Mouse (Mus musculus) testis, adult 2 months (tissue): ENCODE results near the gene Ppm1e.

Experiments used
- CTCF ChIP-seq: fragments of 200-500 bp; IDR thresholded peaks from 2 replicates; pipeline ENCODE4 v1.5.1; 2012; ENCODE audit warnings: low read depth, mild to moderate bottlenecking, inconsistent platforms, low read length, moderate library complexity; ENCODE audit not compliant: control insufficient read depth, insufficient read depth, insufficient replicate concordance
- POLR2A ChIP-seq: fragments of 200-500 bp; IDR thresholded peaks from 2 replicates; pipeline ENCODE4 v1.6.1; 2012; ENCODE audit warnings: low read depth, mild to moderate bottlenecking, inconsistent platforms, low read length, moderate library complexity; ENCODE audit not compliant: control insufficient read depth

DNA sequence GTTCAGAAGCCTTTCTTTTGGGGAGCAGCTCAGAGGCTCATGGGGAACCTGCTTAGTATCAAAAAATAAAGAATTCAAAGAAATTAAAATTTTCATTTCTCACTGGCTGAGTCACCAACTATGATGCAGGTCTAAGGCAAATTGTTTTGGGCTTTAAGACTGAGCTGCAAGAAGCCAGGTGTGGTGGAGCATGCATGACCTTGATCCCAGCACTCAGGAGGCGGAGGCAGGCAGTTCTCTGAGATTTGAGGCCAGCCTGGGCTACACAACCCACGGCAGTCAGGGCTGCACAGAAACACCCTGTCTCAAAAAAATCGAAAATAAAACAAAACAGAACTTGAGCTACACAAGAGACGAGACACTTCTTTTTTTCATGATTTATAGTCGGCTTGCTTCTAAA lies 38.8 kb downstream of the Ppm1e start:
- no peak for TF ChIP-seq POLR2A
- no peak for TF ChIP-seq CTCF
